Mouse (Mus musculus): ENCODE results near the gene Megf11. TPM values are rescaled to one million over a fixed set of nuclear protein-coding genes. Genes with fewer than 3 reads are reported as not detected.

The Megf11 gene
- polyA plus RNA-seq, 1 experiment from 2014 or later = 16.3 TPM

GRCm38 (mm10) chr9:64531935-64532334, 146.5 kb downstream of the Megf11 start:
- Histone ChIP-seq H3K4me2 (no peak overlapping the region), H3K27me3 (no peaks in the 10 kb centered on the region; the same call in 1 of the 2 replicates), H3K36me3 (no peaks in the 10 kb centered on the region), H3K27ac (replicated peaks) (no peak overlapping the region), H3K9me3 (no peaks in the 10 kb centered on the region), H3K9ac (no peak overlapping the region), H3K4me3 (no peak overlapping the region), H3K4me1 (replicated peaks) (peaks cover 20% of the 10 kb centered on the region)
- ATAC-seq (ENCODE audit: low FRiP score, low read depth) = no peak
- 79% methylated on average over 3 of the region's 3 CpGs for WGBS

- no peak overlapping the region for H3K4me3 ChIP-seq
- no peak overlapping the region for H3K4me2 ChIP-seq
- no peaks in the 10 kb centered on the region; the same call in 1 of the 2 replicates for H3K27me3 ChIP-seq
- H3K4me1 ChIP-seq (replicated peaks) = peaks cover 20% of the 10 kb centered on the region
- H3K9ac ChIP-seq = no peak overlapping the region
- H3K9me3 ChIP-seq = no peaks in the 10 kb centered on the region
- ATAC-seq (ENCODE audit: low FRiP score, low read depth) = no peak
- 62% methylated on average over 4 of the region's 4 CpGs for WGBS
- H3K36me3 ChIP-seq = no peaks in the 10 kb centered on the region
- H3K27ac ChIP-seq (replicated peaks) = no peak overlapping the region
Measured at GRCm38 (mm10) chr9:64532711-64533242, 147.4 kb downstream of the Megf11 start.

DNA sequence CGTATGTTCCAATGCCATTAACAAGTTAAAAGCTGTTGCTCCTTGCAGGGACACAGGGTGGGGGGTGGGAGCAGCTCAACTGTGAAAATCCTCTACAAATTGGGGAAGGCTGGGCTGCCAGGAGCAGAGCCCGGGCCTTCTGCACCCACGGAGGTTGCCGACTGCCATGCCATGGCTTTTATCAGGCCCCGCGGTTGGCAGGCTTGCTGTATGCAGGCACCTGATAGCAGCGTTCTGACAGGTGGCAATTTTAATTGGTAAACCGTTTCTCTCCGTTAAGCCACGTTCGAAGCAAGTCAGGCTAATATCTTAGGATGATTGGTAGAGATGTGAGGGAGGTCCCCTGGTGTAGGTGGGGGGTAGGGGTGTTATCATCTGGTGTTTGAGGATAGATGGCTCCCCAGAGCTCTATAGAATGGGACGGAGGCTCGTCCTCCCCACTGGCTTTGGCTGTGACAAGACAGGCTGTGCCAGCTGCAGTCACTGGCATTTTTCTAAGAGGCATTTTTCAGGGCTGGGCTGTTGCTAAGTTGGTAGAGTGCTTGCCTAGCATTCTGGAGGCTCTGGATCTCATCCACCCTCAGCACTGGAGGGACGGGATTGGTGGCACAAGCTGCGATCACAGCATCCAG, 148.2 kb downstream of the Megf11 start:
- 17% methylated on average over 15 of the region's 15 CpGs for WGBS
- peak; percentile 62; the same call in 1 of the 2 replicates for ATAC-seq (ENCODE audit: low FRiP score, low read depth)
- H3K4me2 ChIP-seq = no peak overlapping the region
- no peaks in the 10 kb centered on the region for H3K9me3 ChIP-seq
- no peak overlapping the region for H3K9ac ChIP-seq
- H3K27ac ChIP-seq (replicated peaks) = 0 out of 2 replicates have a peak overlapping the region, but pooled peaks have one; percentile 8
- H3K4me1 ChIP-seq (replicated peaks) = peaks cover 18% of the 10 kb centered on the region
- H3K4me3 ChIP-seq = no peak overlapping the region
- no peaks in the 10 kb centered on the region for H3K36me3 ChIP-seq
- no peaks in the 10 kb centered on the region; the same call in 1 of the 2 replicates for H3K27me3 ChIP-seq

GRCm38 (mm10) chr9:64534313-64534712, 148.9 kb downstream of the Megf11 start:
- Histone ChIP-seq H3K27me3 (no peaks in the 10 kb centered on the region), H3K9me3 (no peaks in the 10 kb centered on the region), H3K9ac (no peak overlapping the region), H3K4me2 (no peak overlapping the region), H3K4me1 (replicated peaks) (peaks cover 14% of the 10 kb centered on the region), H3K4me3 (no peak overlapping the region), H3K36me3 (no peaks in the 10 kb centered on the region), H3K27ac (replicated peaks) (0 out of 2 replicates have a peak overlapping the region, but pooled peaks have one; percentile 8)
- ATAC-seq (ENCODE audit: low FRiP score, low read depth) = no peak; the same call in 1 of the 2 replicates
- 81% methylated on average over 6 of the region's 6 CpGs for WGBS

GRCm38 (mm10) chr9:64534856-64535539, 149.6 kb downstream of the Megf11 start:
- no peaks in the 10 kb centered on the region for H3K36me3 ChIP-seq
- WGBS = 89% methylated on average over 8 of the region's 8 CpGs
- H3K4me2 ChIP-seq = no peak overlapping the region
- no peaks in the 10 kb centered on the region for H3K9me3 ChIP-seq
- peaks cover 14% of the 10 kb centered on the region for H3K4me1 ChIP-seq (replicated peaks)
- no peaks in the 10 kb centered on the region for H3K27me3 ChIP-seq
- no peak overlapping the region for H3K27ac ChIP-seq (replicated peaks)
- ATAC-seq (ENCODE audit: low FRiP score, low read depth) = no peak
- no peak overlapping the region for H3K9ac ChIP-seq
- H3K4me3 ChIP-seq = no peak overlapping the region

DNA sequence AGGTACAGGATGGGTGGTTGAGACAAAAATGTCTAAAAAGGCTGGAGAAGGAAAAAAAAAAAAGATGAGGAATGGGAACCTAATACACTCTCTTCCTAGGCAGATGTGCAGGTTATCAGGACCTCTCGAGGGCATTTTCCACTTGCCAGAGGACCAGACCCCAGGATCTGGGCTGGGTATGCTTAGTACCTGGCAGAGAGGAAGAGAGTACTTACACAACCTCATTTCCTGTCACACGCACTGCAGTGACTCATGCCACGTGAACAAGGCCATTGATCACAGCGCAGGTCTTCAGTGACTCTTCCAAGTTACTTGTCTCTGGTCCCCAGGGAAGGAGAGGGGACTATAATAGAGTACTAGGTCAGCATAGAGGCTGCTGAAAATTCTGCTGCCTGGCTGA, 152.4 kb downstream of the Megf11 start:
- no peaks in the 10 kb centered on the region for H3K9me3 ChIP-seq
- no peak overlapping the region for H3K27ac ChIP-seq (replicated peaks)
- H3K4me2 ChIP-seq = no peak overlapping the region
- H3K36me3 ChIP-seq = no peaks in the 10 kb centered on the region
- H3K4me1 ChIP-seq (replicated peaks) = peaks cover 19% of the 10 kb centered on the region
- no peak overlapping the region for H3K4me3 ChIP-seq
- H3K27me3 ChIP-seq = no peaks in the 10 kb centered on the region
- H3K9ac ChIP-seq = no peak overlapping the region
- no peak for ATAC-seq (ENCODE audit: low FRiP score, low read depth)
- 78% methylated on average over 4 of the region's 4 CpGs for WGBS

DNA sequence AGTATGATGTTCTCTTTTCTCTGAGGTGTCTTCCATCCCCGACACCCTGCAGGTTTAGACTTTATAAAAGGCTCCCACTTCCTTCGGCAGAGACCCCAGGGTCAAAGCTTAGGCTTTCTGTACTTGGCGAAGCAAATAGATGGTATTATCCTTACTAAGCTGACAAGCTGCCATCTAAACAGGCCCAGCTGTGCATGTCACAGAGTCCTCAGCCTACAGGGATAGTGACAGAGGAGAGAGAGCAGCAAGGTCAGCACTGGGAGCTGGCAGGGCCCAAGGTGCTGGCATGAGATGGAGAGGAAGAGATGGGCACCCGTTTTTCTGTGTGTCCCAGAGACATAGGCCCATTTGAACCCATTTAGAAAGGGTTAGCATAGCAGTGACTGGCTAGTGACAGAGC, 156.8 kb downstream of the Megf11 start:
- WGBS = 75% methylated on average over 4 of the region's 4 CpGs
- Histone ChIP-seq H3K9ac (no peak overlapping the region), H3K4me2 (no peak overlapping the region), H3K4me3 (no peak overlapping the region), H3K27ac (replicated peaks) (no peak overlapping the region), H3K9me3 (no peaks in the 10 kb centered on the region), H3K27me3 (no peaks in the 10 kb centered on the region), H3K4me1 (replicated peaks) (peaks cover 9% of the 10 kb centered on the region), H3K36me3 (no peaks in the 10 kb centered on the region)
- ATAC-seq (ENCODE audit: low FRiP score, low read depth) = no peak

GRCm38 (mm10) chr9:64543125-64543524, 157.7 kb downstream of the Megf11 start:
- WGBS = 26% methylated on average over 7 of the region's 7 CpGs
- ATAC-seq (ENCODE audit: low FRiP score, low read depth) = 0 out of 2 replicates have a peak, but pooled peaks have one; percentile 38
- Histone ChIP-seq H3K4me2 (no peak overlapping the region), H3K9me3 (no peaks in the 10 kb centered on the region), H3K36me3 (no peaks in the 10 kb centered on the region), H3K4me3 (no peak overlapping the region), H3K9ac (no peak overlapping the region), H3K4me1 (replicated peaks) (peaks cover 9% of the 10 kb centered on the region), H3K27ac (replicated peaks) (no peak overlapping the region), H3K27me3 (no peaks in the 10 kb centered on the region)

DNA sequence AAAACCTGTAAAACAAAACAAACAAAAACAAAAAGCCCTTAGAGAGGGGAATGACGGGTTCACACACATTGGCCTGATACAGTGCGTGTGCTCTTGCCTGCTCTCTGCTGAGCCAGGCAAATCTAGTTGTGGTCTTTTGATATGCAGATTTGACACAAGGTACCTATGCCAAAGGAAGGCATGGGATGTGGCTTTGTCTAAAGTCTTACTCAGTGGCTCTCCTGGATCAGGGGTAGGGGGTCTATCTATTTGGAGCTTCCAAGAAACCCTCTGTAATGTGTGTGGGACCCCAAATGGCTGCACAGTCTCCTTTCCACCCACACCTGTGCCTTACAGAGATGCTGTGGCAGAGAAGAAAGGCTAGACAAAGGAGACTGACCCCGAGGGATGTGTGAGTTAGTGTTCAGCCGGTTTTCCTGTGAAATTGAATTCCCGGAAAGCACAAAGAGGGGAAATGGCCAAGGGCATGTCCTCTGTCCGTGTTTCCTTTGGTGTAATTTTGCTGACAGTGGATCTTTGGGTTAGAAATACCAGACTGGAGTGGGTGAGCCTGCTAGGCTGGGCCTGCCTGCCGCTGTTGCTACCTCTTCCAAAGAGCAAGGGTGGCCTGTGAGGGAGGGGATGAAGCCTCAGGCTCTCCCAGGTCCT, 161.0 kb downstream of the Megf11 start:
- 55% methylated on average over 7 of the region's 7 CpGs for WGBS
- no peak overlapping the region for H3K4me3 ChIP-seq
- H3K4me2 ChIP-seq = no peak overlapping the region
- H3K27me3 ChIP-seq = no peaks in the 10 kb centered on the region
- H3K36me3 ChIP-seq = no peaks in the 10 kb centered on the region
- ATAC-seq (ENCODE audit: low FRiP score, low read depth) = no peak
- peaks cover 16% of the 10 kb centered on the region for H3K4me1 ChIP-seq (replicated peaks)
- H3K27ac ChIP-seq (replicated peaks) = no peak overlapping the region
- no peak overlapping the region for H3K9ac ChIP-seq
- H3K9me3 ChIP-seq = no peaks in the 10 kb centered on the region

DNA sequence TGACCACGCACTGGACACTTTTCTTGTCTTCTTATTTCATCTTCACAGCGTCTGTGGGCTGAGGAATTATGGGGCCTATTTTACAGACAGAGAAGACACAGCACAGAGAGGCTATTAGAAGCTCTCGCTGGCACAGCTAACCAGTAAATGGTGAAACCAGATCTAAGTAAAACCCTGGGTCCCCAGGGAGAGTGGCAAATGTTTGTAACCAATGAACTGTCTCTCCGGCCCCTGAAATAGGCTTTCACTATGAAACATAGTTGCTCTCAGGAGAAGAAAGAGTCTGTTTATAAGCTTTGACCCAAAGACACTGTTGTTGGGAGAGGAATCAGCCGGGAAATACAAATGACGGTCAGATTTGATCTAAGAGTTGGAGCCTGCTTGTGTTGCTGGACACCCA, 162.9 kb downstream of the Megf11 start:
- Histone ChIP-seq H3K4me2 (no peak overlapping the region), H3K9ac (no peak overlapping the region), H3K4me3 (no peak overlapping the region), H3K27ac (replicated peaks) (no peak overlapping the region), H3K36me3 (no peaks in the 10 kb centered on the region), H3K4me1 (replicated peaks) (peaks cover 10% of the 10 kb centered on the region; the same call in 1 of the 2 replicates), H3K27me3 (no peaks in the 10 kb centered on the region), H3K9me3 (no peaks in the 10 kb centered on the region)
- ATAC-seq (ENCODE audit: low FRiP score, low read depth) = no peak
- WGBS = 79% methylated on average over 6 of the region's 6 CpGs

DNA sequence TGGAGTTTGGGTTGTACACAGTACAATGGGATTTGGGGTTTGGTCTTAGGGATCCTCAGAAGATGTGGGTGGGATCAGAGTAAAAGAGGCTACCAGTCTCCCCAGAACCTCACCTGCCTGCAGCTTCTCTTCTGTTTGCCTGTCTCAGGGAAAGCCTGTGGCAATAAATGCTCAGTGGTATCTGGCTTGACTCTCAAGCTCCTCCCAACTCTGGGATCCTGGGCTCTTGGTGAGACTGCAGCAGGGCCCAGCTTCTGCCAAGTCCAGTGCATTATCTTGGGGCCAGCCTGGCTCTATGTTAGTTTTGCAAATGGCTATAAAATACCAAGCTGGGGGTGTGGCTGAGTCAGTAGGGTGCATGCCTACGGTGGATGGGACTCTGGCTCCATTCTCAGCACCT, 165.9 kb downstream of the Megf11 start:
- Histone ChIP-seq H3K9ac (no peak overlapping the region), H3K4me3 (no peak overlapping the region), H3K27me3 (no peaks in the 10 kb centered on the region), H3K27ac (replicated peaks) (no peak overlapping the region), H3K36me3 (no peaks in the 10 kb centered on the region), H3K4me1 (replicated peaks) (peaks cover 27% of the 10 kb centered on the region), H3K4me2 (no peak overlapping the region), H3K9me3 (no peaks in the 10 kb centered on the region)
- 67% methylated on average over 1 of the region's 1 CpGs for WGBS
- ATAC-seq (ENCODE audit: low FRiP score, low read depth) = no peak

GRCm38 (mm10) chr9:64552046-64552445, 166.6 kb downstream of the Megf11 start:
- WGBS = 71% methylated on average over 4 of the region's 4 CpGs
- no peak overlapping the region for H3K4me2 ChIP-seq
- ATAC-seq (ENCODE audit: low FRiP score, low read depth) = no peak

More at GRCm38 (mm10) chr9:64552046-64552445, 166.6 kb downstream of the Megf11 start:
- Histone ChIP-seq H3K4me1 (replicated peaks) (peaks cover 27% of the 10 kb centered on the region), H3K27ac (replicated peaks) (no peak overlapping the region), H3K9ac (no peak overlapping the region), H3K9me3 (no peaks in the 10 kb centered on the region), H3K36me3 (no peaks in the 10 kb centered on the region), H3K27me3 (no peaks in the 10 kb centered on the region), H3K4me3 (no peak overlapping the region)
